Mouse (Mus musculus) olfactory bulb, adult 2 months (tissue): Measurements from ENCODE around the gene Frmpd4.

Experiments
- CTCF ChIP-seq: fragments of 200-500 bp; IDR thresholded peaks from 2 replicates; pipeline ENCODE4 v1.5.1; 2012; ENCODE audit warnings: low read depth, mild to moderate bottlenecking, low read length, moderate library complexity; ENCODE audit not compliant: insufficient read depth
- POLR2A ChIP-seq: fragments of 200-500 bp; IDR thresholded peaks from 2 replicates; pipeline ENCODE4 v1.6.1; 2012; ENCODE audit warnings: mild to moderate bottlenecking, low read depth, low read length, moderate library complexity; ENCODE audit not compliant: insufficient read depth

DNA sequence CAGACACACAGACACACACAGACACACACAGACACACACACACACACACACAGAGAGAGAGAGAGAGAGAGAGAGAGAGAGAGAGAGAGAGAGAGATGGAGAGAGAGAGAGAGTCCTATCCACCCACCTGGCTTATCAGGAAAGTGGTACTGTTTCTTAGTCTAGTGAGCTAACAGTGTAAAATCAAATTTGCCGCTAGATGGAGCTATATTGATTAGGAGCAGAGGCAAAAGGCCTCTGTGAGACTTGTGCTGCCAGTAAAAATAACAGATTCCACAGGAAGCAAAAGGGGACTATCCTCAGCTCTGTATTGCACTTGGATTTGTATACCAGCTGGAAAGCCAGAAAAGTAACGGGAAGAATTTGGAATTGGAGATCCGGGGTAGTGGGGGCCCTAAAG is 161.6 kb downstream of the Frmpd4 start:
- TF ChIP-seq CTCF (no peak), POLR2A (no peak)
